Mouse (Mus musculus) forebrain, embryonic 13.5 days (tissue): Measurements from ENCODE around the gene 4921517D22Rik. TPM values are rescaled to one million over a fixed set of nuclear protein-coding genes. Genes with fewer than 3 reads are reported as not detected.
"Not testable (repeated sequence)": the region's sequence is repeated elsewhere in the genome, so short reads cannot be mapped to it uniquely, and the experiment has no call there.

ENCODE experiments used
- ATAC-seq: fragments of 200-750 bp; cut with Nextera tagmentation; 2 replicates; pipeline ENCODE4 v1.8.0; 2017
- H3K27ac ChIP-seq: fragments of 300-500 bp; sonication (generic); 2 replicates; pipeline ENCODE4 v1.5.1; 2015; ENCODE audit warnings: inconsistent platforms, mild to moderate bottlenecking, moderate library complexity
- H3K27me3 ChIP-seq: fragments of 300-500 bp; sonication (generic); 2 replicates; pipeline ENCODE4 v1.6.1; 2015; ENCODE audit warnings: mild to moderate bottlenecking, inconsistent platforms
- H3K36me3 ChIP-seq: fragments of 300-500 bp; sonication (generic); 2 replicates; pipeline ENCODE4 v1.6.1; 2015; ENCODE audit warnings: mild to moderate bottlenecking, inconsistent platforms; ENCODE audit not compliant: poor library complexity, severe bottlenecking
- H3K4me1 ChIP-seq: fragments of 300-500 bp; sonication (generic); 2 replicates; pipeline ENCODE4 v1.6.1; 2015; ENCODE audit warnings: inconsistent platforms
- H3K4me2 ChIP-seq: fragments of 300-500 bp; sonication (generic); 2 replicates; pipeline ENCODE4 v1.6.1; 2015; ENCODE audit warnings: inconsistent platforms, mild to moderate bottlenecking, moderate library complexity
- H3K4me3 ChIP-seq: fragments of 300-500 bp; sonication (generic); 2 replicates; pipeline ENCODE4 v1.5.1; 2015; ENCODE audit warnings: mild to moderate bottlenecking, inconsistent platforms
- H3K9ac ChIP-seq: fragments of 300-500 bp; sonication (generic); 2 replicates; pipeline ENCODE4 v1.6.1; 2015; ENCODE audit warnings: mild to moderate bottlenecking, inconsistent platforms
- H3K9me3 ChIP-seq: fragments of 300-500 bp; sonication (generic); replicated peaks from 2 replicates; pipeline ENCODE4 v1.6.1; 2016; ENCODE audit warnings: inconsistent platforms
- WGBS: fragments of 180-500 bp; shearing (Covaris S2); methylation state at CpG from one replicate; pipeline ENCODE4 v1.1.7; 2015; 5-methylcytosine and 5-hydroxymethylcytosine counted together
- polyA plus RNA-seq: library from polyadenylated mRNA; unstranded; fragments of >200 nt; fragmentation: Nextera tagmentation; extraction: Ambion mirVana; gene quantifications from 2 replicates; pipeline ENCODE4 v1.2.1, GENCODE M21; 2015

4921517D22Rik gene
- polyA plus RNA-seq, 1 experiment from 2014 or later, result not detected

DNA sequence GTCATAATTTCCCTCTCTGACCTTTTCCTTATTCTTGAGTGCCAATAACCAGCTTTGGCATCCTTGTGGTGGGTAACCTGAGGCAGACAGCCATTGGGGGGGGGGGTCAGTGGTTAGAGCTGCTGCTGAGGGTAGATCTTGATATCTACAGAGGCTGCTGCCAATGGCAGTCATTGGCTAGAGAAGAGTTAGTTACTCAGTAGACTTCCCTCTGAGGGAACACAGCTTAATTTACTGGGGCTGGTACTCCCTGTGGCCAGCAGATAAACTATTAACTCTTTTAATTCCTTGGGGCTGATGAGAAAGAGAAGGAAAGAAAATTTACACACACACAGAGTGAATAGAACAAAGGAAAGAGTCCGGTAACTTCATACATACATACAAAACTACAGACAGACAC, 25.6 kb upstream of the 4921517D22Rik start:
- Histone ChIP-seq H3K27ac (no peak overlapping the region), H3K4me2 (no peak overlapping the region), H3K9ac (no peak overlapping the region), H3K27me3 (no peaks in the 10 kb centered on the region), H3K9me3 (no peaks in the 10 kb centered on the region), H3K4me3 (no peak overlapping the region), H3K4me1 (no peaks in the 10 kb centered on the region), H3K36me3 (no peaks in the 10 kb centered on the region)
- no peak for ATAC-seq
- 90% methylated on average over 1 of the region's 1 CpGs for WGBS

- 53% methylated on average over 6 of the region's 6 CpGs for WGBS
- H3K4me1 ChIP-seq, ATAC-seq, H3K27me3 ChIP-seq, H3K36me3 ChIP-seq, H3K9ac ChIP-seq, H3K4me3 ChIP-seq, H3K27ac ChIP-seq, H3K9me3 ChIP-seq, H3K4me2 ChIP-seq: not testable (repeated sequence)
Observed at GRCm38 (mm10) chr13:59718857-59719440, 25.0 kb upstream of the 4921517D22Rik start.

- no peaks in the 10 kb centered on the region for H3K36me3 ChIP-seq
- H3K4me2 ChIP-seq, result no peak overlapping the region
- H3K27ac ChIP-seq, result no peak overlapping the region
- H3K9ac ChIP-seq, result no peak overlapping the region
- H3K4me1 ChIP-seq, result no peaks in the 10 kb centered on the region
- H3K27me3 ChIP-seq, result no peaks in the 10 kb centered on the region
- no peaks in the 10 kb centered on the region for H3K9me3 ChIP-seq
- H3K4me3 ChIP-seq, result no peak overlapping the region
- WGBS, result 53% methylated on average over 3 of the region's 3 CpGs
- ATAC-seq, result no peak
Observed at GRCm38 (mm10) chr13:59713710-59714109, 19.8 kb upstream of the 4921517D22Rik start.

GRCm38 (mm10) chr13:59711984-59712383, 18.1 kb upstream of the 4921517D22Rik start, which contains the start of gene Spata31d1b:
Gene Spata31d1b (plus strand): TSS chr13:59712284.
- not testable (repeated sequence) for H3K4me3 ChIP-seq, H3K27ac ChIP-seq, H3K9ac ChIP-seq, H3K9me3 ChIP-seq, H3K4me1 ChIP-seq, H3K36me3 ChIP-seq, H3K27me3 ChIP-seq, ATAC-seq, H3K4me2 ChIP-seq
- 73% methylated on average over 3 of the region's 3 CpGs for WGBS

DNA sequence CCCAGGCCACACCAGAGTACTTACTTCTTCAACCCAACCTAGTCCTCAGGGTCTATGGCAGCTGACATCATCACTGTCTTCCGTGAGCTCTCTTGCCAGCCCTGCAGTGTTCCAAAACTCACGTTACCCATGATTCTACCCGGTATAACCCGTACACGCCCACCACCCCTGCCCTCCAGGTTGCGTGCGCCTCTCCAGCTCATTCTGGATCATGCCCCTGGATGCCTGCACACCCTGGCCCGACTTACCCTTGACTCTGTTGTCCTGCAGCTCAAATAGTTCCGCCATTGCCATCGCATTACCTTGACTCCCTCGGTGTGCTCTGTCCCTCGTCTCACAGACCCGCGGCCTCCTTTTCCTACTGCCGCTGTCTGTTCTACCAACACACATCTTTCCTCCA, 16.3 kb upstream of the 4921517D22Rik start, which contains the start of gene Spata31d1a:
Gene Spata31d1a, minus strand, starts transcription at position 101 of the 400 bp plus-strand sequence.
- Histone ChIP-seq H3K27me3 (no peaks in the 10 kb centered on the region), H3K9me3 (no peaks in the 10 kb centered on the region), H3K36me3 (no peaks in the 10 kb centered on the region), H3K9ac (no peak within 1 kb of the TSS), H3K4me2 (no peak within 1 kb of the TSS), H3K4me1 (no peaks in the 10 kb centered on the region), H3K4me3 (no peak within 1 kb of the TSS), H3K27ac (no peak within 1 kb of the TSS)
- WGBS, result 93% methylated on average over 15 of the region's 15 CpGs
- no peak for ATAC-seq

DNA sequence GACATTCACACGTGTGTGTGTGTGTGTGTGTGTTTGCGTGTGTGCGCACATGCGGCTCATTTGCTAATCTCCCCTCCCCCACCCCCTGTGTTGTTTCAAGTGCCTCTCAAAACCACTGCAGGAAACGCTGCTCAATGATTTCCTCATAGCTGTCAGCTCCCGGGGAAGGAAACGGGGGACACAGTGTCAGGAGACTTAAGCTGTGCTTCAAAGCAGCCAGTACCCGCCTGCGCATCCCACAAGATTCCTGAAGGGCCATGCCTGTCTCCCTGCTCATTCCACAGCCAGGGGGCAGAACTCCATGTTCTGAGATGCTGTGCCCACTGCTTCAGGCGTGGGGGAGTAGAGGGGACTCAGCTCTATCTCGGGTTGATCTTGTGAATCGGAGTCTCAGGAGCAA, 10.7 kb upstream of the 4921517D22Rik start:
- Histone ChIP-seq H3K9me3 (no peaks in the 10 kb centered on the region), H3K36me3 (no peaks in the 10 kb centered on the region), H3K4me3 (no peak overlapping the region), H3K4me1 (no peaks in the 10 kb centered on the region), H3K27ac (peak overlapping the region; percentile 6; the same call in 1 of the 2 replicates), H3K27me3 (no peaks in the 10 kb centered on the region), H3K4me2 (no peak overlapping the region), H3K9ac (peak overlapping the region; percentile 26; the same call in 1 of the 2 replicates)
- 58% methylated on average over 12 of the region's 12 CpGs for WGBS
- peak; percentile 19; the same call in 1 of the 2 replicates for ATAC-seq

- 86% methylated on average over 12 of the region's 12 CpGs for WGBS
- ATAC-seq, result no peak
- Histone ChIP-seq H3K4me2 (no peak overlapping the region), H3K4me3 (no peak overlapping the region), H3K4me1 (no peaks in the 10 kb centered on the region), H3K27ac (no peak overlapping the region), H3K9ac (no peak overlapping the region), H3K36me3 (no peaks in the 10 kb centered on the region), H3K27me3 (no peaks in the 10 kb centered on the region), H3K9me3 (no peaks in the 10 kb centered on the region)
Observed at GRCm38 (mm10) chr13:59703514-59703913, 9.6 kb upstream of the 4921517D22Rik start.

GRCm38 (mm10) chr13:59700137-59700536, 6.2 kb upstream of the 4921517D22Rik start:
- not testable (repeated sequence) for H3K36me3 ChIP-seq, H3K9me3 ChIP-seq, H3K27ac ChIP-seq, ATAC-seq, H3K9ac ChIP-seq, H3K4me3 ChIP-seq, H3K27me3 ChIP-seq, H3K4me2 ChIP-seq, H3K4me1 ChIP-seq
- WGBS, result 58% methylated on average over 1 of the region's 1 CpGs

DNA sequence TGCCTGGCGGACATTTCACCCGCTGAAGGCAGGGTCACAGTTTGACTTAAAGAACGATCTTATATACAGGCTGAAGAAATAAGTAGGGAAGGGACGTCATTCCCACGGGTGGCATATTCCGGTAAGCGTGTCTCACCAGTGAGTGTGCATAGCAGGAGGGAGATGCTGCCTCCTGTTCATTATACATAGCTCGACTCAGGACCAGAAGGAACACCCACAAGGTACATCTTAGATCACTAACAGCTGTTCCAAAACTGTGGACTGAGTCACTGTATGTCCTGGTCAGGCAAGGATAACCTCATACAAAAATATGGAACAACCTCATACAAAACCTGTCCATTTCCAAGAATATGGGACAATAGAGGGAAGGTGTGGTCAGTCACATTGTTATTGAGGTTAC, 5.2 kb upstream of the 4921517D22Rik start:
- H3K27me3 ChIP-seq, result no peaks in the 10 kb centered on the region
- no peaks in the 10 kb centered on the region for H3K36me3 ChIP-seq
- ATAC-seq, result no peak
- H3K4me3 ChIP-seq, result no peak overlapping the region
- no peaks in the 10 kb centered on the region for H3K4me1 ChIP-seq
- 89% methylated on average over 8 of the region's 8 CpGs for WGBS
- no peaks in the 10 kb centered on the region for H3K9me3 ChIP-seq
- H3K27ac ChIP-seq, result no peak overlapping the region
- H3K4me2 ChIP-seq, result no peak overlapping the region
- no peak overlapping the region for H3K9ac ChIP-seq

GRCm38 (mm10) chr13:59695781-59696180, 1.9 kb upstream of the 4921517D22Rik start:
- no peak overlapping the region for H3K4me3 ChIP-seq
- no peak overlapping the region for H3K4me2 ChIP-seq
- H3K27me3 ChIP-seq, result no peaks in the 10 kb centered on the region
- H3K4me1 ChIP-seq, result no peaks in the 10 kb centered on the region
- H3K9me3 ChIP-seq, result no peaks in the 10 kb centered on the region
- no peaks in the 10 kb centered on the region for H3K36me3 ChIP-seq
- no peak overlapping the region for H3K9ac ChIP-seq
- 94% methylated on average over 7 of the region's 7 CpGs for WGBS
- no peak overlapping the region for H3K27ac ChIP-seq
- no peak for ATAC-seq

DNA sequence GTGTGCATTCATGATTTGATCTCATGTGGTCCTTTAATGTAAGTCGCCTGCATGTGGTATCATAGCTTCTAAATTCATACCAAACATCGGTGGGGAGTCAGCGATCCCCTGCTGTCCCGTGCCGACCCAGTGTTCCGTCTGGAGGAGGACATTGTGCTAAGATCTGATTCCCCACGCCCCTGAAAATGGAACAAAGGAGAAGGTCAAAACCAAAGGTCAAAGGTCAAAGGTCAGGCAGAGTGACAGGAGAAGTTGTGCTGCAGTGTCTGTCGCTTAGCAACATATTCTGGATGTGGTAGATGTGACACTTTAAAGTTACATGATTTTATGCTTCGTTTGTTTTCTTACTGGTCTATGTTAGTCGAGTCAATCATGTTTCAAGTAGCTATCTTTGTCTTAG, 2.4 kb downstream of the 4921517D22Rik start:
- Histone ChIP-seq H3K9me3 (no peaks in the 10 kb centered on the region), H3K4me3 (no peak overlapping the region), H3K36me3 (no peaks in the 10 kb centered on the region), H3K4me1 (no peaks in the 10 kb centered on the region), H3K27ac (no peak overlapping the region), H3K27me3 (no peaks in the 10 kb centered on the region), H3K4me2 (no peak overlapping the region), H3K9ac (no peak overlapping the region)
- no peak for ATAC-seq
- WGBS, result 43% methylated on average over 10 of the region's 10 CpGs

DNA sequence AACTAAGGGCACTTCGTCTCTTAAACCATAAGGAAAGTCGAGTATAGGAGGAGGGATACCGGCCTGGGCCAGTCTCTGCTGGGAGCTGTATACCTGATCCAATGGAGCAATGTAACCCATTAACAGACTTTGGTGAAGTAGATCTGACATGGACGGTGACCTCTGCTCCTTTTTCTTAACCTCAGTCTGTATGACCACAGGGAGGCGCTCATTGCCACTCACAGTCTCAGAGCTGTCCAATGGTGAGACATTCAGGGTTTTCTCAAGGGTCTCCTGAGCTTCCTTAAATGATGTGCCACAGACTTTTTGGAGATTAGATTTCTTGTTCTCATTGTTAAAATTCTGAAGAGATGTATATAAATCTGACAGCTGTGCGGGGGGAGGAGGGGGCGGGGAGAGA, 3.3 kb downstream of the 4921517D22Rik start:
- WGBS, result 85% methylated on average over 7 of the region's 7 CpGs
- Histone ChIP-seq H3K4me1 (no peaks in the 10 kb centered on the region), H3K9me3 (no peaks in the 10 kb centered on the region), H3K27me3 (no peaks in the 10 kb centered on the region), H3K36me3 (no peaks in the 10 kb centered on the region), H3K4me3 (no peak overlapping the region), H3K4me2 (no peak overlapping the region), H3K27ac (no peak overlapping the region), H3K9ac (no peak overlapping the region)
- ATAC-seq, result no peak

DNA sequence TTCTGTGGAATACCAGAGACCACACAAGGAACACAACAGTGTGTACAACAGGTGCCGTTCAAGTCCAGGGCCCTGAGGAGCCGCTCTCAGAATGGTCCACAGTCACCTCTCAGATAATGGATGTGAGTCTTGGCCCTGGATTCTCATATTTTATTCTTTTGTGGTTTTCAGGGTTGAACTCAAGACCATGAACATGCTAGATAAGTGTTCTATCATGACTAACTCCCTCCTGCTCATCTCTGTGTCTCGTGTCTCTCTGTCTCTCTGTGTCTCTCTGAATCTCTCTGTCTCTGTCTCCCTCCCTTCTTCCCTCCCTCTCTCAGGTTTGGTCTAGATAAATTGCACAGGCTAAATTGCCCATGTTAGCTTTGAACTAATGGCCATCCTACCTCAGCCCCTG, 4.1 kb downstream of the 4921517D22Rik start:
- H3K9me3 ChIP-seq, result no peaks in the 10 kb centered on the region
- H3K27ac ChIP-seq, result no peak overlapping the region
- WGBS, result 90% methylated on average over 3 of the region's 3 CpGs
- no peak for ATAC-seq
- no peak overlapping the region for H3K4me3 ChIP-seq
- no peak overlapping the region for H3K4me2 ChIP-seq
- no peaks in the 10 kb centered on the region for H3K36me3 ChIP-seq
- no peak overlapping the region for H3K9ac ChIP-seq
- H3K4me1 ChIP-seq, result no peaks in the 10 kb centered on the region
- H3K27me3 ChIP-seq, result no peaks in the 10 kb centered on the region
